Mouse (Mus musculus): ENCODE measurements around the gene Mtmr4.

The Mtmr4 gene

DNA sequence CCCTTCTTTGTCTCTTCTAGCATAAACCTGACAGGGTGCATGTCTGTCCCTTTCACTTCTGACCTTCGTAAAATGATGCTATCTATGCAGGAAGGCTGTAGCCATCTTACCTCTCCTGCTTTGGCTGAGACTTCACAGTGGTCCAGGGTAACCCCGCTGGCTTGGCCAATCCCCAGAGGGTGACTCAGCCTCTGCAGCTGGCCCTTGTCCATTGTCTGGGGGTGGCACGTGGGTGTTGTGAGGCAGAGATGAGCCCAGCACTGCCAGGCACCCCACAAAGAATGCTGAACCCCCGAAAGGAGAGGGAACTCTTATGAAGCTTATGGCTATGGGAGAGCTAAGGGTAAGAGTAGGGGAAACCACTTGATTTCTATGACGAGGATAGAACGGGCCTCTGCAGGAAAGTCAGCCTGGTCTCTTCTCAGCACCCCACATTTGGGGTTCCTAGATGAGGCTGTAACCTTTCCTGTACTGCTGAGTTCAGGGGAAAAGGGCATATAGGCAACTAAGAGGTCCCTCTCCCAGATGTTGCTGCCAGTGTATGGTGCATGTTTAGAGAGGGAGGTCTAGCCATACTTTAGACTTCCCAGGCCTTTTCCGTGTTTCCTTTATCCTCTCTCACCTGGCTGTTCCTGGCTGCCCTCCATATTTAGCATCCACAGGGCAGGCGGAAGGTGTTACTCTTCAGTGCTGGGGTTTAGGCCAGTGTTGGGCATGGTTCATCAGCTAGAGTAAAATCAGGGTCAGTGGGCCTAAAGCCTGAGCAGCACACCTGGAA, 9.8 kb upstream of the Mtmr4 start:
- DNase-seq, result peak; percentile 92

DNA sequence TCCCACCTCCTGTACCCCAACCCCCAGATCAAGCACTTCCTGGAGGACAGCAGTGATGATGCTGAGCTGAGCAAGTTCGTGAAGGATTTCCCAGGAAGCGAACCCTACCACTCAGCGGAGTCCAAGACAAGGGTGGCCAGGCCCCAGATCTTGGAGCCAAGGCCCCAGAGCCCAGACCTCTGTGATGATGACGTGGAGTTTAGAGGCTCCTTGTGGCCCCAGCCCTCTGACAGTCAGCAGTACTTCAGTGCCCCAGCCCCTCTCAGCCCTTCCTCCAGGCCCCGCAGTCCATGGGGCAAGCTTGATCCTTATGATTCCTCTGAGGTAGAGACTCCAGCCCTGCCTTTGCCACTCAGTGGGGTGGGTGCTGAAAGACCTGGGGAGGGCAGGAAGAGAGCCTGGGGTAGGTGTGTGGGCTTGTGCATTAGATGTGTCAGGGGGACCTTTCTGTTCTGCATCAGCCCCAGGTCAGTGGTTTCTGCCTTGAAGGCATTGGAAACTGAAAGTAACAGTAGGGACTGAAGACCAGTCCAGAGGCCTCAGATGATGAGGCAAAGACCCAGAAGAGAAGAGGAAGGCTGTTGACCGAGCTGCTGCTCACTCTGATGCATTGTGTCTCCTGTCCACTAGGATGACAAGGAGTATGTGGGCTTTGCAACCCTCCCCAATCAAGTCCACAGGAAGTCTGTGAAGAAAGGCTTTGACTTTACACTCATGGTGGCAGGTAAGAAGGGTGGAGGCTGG, 8.5 kb upstream of the Mtmr4 start:
- peak; percentile 93 for DNase-seq

DNA sequence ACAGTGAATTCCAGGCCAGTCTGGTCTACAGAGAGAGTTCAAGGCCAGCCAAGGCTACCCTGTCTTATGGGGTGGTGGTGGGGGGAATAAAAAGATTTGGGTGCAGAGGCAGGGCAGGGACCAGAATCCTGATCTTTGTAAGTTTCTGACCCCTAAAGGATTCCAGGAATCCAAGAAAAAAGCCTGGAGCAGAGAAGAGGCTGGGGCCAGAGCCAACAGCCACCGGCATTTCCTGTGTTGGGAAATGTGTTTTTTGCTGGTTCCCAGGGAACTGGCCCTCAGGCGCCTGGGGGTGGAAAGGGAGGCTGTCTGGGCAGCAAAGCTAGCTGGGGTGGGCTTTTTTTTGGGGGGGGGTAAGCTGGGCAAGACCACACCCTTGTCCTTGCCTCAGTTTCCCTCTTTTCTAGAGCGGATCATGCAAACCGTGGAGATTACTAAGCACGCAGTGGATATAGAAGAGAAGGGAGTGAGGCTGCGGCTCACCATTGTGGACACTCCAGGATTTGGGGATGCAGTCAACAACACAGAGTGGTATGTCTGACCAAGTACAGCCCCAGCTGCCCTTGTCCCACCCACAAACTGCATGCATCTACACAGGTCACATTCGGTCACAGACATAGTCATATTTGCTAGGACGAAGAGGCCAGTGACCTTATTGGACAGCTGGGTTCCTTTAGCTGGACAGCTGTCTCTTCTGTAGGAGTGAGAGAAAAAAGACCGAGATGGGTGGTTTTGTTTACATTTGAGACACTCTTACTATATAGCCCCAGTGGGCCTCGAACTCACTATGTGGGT, 7.1 kb upstream of the Mtmr4 start:
- DNase-seq, result peak; percentile 98

DNA sequence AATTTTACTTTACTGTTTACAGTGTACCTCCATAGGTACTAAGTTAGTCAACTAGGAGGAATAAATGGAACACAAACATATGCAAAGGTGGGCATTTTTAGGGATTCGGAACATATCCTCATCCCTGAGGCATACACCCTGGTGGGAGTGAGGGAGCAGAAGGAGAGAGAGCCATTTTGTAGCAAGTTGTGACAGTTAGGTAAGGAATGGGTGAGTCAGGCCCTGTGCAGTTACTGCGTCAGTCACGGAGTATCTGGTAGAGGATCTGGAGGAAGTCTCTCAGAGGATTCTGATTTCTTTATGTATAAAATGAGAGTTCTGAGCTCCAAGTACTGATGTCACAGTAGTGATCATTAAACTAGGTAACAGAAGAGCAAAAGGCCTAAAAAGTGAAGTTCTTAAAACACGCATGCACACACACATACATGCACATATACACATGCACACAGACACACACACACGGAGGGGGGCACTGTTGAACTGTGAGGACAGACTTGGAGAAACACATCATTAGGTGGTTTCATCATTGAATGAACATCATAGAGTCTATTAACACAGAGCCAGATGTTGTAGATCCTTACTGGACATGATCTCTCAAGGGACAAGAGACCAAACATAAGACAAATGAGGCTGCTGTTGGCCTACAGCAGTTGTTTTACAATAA, 4.6 kb upstream of the Mtmr4 start:
- no peak for DNase-seq

DNA sequence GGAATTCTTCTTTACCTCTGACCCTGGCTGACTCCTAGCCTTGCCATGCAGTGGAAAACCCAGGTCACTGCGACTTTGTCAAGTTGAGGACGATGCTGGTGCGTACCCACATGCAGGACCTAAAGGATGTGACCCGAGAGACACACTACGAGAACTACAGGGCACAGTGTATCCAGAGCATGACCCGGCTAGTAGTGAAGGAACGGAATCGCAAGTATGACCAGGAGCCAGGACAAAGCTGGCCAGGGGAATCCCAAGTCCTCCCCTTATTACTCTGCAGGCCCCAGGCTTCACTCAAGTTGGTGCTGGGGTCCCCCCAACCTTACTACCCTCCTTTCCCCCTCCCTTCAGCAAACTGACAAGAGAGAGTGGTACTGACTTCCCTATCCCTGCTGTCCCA, 2.4 kb upstream of the Mtmr4 start:
- peak; percentile 92 for DNase-seq

DNA sequence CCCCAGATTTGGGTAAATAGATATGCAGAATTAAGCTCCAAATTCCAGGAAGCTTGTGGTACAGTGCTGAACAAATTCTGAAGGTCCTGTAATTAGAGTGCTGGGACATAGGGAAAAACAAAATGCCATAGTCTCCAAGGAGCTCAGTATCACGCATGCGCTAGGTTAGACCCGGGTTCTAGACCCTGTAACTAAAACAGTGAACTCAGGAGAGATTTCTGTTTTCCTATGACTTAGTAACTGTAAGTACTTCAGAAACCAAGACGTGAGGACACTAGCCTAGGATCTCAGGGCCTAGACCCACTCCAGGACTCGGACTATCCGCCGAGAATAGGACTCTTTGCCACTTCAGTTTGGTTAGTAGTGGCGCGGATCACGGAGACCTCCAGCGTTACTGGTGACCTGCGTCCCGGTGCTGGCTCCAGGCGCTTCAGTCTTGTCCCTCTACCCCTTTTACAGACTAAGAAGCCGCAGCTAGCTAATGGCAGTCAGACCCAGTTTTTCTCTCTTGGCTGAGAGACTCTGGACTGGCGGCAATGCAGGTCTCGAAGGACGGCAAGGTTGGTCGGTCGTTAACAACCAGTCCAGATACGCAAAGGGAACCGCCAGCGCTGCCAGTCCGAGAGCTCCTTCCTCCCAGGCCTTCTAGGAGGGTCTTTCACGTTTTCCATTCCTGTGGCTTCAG, 979 bp upstream of the Mtmr4 start:
- peak; percentile 95 for DNase-seq

DNA sequence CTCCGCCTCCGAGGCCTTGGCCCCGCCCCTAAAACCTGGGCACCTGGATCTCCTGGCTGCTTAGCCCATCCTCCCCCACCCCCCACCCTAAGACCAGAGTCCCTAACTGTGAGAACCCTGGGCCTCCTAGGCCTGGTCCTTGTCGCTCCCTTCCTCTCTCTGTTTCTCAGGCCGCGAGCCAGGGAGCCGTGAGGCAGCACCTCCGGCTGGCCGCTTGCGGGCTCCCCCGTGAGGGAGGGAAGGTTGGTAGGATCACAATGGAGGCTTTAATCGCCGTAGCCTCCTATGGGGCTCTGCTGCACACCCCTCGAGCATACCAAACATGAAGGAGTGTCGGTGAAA, 363 bp downstream of the Mtmr4 start:
- no peak for DNase-seq

DNA sequence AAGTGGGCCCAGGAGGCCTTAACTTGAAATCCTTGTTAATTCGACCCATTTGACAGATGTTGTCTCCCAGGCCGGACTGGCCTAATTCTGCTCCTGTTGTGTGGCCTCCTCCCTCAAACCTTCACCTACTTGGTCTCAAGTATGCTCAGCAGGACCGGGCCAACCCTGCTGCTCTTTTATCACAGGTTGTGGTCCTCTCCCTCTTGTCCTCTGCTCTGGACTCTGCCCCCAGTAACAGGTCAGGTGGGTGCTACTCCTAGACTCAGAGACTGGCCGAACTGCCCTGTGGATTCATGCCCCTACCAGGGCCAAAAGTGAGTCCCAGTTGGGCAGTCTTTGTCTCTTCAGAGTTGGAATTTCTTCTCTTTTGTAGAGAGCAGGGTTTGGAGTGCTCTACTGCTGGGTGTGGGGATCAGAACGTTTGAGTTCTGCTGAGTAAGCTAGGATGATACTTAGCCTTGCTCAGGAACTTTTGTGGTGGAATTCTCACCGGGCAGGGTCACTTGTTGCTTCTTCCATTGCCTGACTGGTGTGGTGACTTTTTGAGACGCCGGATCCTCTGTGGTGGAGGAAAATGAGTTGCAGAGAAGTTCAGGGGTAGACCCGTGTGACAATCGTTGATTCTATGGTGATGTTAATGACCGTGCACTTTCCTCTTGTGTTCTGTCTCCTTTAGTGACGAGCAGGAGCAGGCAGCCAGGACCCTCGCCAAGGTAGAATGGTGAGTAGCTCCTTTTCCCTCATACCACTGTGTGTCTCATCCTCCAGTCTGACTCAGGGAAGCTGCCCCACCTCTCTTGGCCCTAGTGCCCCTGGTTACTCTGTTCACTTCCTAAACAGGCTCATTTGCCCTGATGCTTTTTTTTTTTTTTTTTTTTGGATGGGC, 994 bp downstream of the Mtmr4 start:
- DNase-seq, result peak; percentile 95

DNA sequence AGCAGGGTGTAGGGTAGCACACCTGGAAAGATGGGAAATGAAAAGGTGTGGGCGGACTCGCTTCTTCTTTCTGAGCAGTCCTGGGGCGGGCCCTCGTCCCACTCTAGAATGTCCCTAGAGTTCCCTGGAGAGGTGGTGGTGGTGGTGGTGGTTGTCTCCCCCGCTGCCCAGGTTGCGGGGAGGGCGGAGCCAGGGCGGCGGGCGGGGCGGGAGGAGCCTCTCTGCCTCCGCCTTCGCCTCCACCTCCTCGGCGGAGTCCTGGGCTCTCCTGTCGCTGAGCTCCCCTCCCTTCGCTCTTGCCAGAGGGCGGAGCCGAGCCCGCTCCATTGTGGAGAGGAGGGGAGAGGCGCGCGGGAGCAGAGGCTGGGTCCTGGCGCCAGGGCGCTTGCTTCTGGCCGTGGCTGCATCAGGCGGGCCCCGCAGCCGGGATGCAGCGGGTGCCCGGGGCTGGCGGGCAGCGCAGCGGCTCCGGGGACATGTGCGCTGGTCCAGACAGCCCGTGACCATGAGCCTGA, 3.4 kb downstream of the Mtmr4 start:
- peak; percentile 99 for DNase-seq

DNA sequence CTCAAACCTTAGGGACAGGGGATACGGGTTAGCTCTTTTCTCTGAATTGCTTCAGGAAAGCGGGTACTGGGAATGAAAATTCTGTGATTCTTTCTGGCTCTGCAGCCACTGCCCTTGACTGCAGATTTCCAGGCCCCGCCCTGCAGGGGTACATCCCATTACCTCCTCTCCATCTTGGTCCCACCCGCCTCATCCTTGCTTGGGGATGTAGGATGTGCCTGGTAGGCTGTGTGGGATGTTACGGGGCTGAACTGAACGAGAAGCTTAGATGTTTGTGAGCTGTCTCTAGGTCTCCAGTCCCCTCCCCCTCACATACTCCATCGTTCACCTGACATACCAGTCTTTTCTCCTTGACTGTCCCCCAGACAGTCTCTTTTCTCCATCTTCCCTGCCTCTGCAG, 4.0 kb downstream of the Mtmr4 start:
- DNase-seq, result peak; percentile 92

DNA sequence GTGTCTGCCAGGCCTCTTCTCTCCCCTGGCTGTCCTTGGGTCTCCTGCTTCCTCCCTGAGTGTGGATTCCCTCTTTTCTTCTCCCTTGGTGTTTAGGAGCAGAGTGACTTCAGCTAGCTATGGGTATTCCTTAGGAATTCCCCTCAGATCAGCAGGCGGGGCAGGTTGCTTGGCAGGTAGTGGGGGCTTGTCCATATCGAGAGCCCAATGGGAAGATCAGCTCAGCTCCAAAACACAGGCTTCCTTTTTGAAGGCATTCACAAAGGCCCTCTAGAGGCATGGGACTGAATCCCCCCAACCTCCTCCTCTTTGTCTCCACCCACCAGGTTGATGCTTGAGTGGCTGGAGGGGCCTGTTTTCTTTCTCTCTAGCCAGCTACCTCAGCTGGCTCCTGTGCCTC, 4.5 kb downstream of the Mtmr4 start:
- DNase-seq, result peak; percentile 89

DNA sequence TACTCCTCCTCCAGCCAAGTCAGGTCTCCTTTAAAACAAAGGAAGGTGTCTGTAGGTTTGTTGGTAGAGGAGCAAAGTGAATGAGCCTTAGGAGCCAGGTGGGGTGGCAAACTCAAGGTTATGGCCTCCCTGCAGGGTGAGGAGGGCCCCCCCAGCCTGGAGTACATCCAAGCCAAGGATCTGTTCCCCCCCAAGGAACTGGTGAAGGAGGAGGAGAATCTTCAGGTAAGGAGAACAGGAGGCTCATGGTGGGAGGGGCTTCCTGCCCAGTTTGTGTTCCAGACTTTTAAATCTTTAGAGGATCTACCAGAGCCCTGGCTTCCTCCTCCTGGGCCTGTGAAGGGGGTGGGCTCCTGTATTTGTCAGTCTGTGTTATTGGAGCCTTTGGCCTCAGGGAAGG, 5.1 kb downstream of the Mtmr4 start:
- DNase-seq, result peak; percentile 88

DNA sequence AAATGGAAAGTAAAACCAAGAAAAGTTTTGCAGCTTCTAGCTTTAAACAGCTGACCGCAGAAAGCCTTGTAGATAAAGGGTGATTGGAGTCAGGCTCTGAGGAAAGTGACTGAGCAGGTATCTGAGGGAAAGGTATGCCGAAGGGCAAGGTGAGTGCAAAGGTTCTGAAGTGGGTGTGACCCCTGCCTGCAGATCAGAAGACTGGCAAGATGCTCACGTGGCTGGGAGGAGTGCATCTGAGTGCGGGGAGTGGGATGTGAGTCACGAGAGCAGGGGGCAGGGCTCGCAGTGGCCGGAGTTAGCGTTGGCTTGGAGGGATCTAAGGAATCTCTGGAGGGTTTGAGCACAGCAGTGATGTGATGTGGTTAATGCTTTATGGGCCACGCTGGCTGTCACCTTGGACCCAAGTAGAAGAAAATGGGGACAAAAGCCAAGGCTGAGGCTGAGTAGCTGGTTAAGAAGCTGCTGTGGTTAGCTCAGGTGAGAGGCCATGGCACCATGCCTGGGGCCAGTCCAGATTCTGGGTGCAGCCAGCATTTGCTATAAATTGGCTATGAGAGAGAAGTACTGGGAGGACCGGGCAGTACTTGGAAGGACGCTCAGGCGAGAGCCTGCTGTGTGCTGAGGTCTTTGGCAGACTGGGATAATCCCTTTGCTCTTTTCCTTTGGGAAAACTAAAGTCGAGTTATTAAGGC, 7.6 kb downstream of the Mtmr4 start:
- DNase-seq, result peak; percentile 85

DNA sequence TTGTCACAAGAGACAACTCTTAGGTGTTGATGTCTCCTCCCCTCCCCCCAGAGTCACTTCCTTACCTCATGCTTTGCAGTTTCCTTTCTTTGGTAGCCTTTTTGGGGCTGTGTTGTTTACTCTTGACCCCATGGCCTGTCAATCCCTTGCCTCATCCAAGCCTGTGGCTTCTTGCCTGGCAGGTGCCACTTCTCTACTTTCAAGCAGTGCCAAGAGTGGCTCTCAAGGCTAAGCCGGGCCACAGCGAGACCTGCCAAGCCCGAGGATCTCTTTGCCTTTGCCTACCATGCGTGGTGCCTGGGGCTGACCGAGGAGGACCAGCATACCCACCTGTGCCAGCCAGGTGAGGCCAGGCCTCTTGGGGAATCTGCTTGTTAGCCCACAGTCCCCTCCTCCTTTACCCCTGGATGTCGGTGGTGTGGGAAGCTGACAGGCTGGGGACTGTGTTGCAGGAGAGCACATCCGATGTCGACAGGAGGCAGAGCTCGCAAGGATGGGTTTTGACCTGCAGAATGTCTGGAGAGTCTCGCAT, 8.4 kb downstream of the Mtmr4 start:
- peak; percentile 89 for DNase-seq

DNA sequence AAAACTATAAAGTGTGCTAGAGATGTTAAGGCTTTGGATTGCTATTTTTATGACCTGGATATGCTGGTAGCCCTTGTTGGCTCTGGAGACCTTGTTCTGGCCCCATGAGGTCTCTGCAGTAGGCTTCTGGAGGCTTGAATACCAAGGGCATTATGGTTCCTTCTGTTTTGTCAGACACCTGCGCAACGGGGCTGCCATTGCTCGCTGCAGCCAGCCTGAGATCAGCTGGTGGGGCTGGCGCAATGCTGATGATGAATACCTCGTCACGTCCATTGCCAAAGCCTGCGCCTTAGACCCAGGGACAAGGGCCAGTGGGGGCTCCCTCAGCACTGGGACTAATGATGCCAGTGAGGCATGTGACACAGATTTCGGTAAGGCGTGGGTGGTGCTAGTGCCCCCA, 10.3 kb downstream of the Mtmr4 start:
- DNase-seq, result peak; percentile 85

DNA sequence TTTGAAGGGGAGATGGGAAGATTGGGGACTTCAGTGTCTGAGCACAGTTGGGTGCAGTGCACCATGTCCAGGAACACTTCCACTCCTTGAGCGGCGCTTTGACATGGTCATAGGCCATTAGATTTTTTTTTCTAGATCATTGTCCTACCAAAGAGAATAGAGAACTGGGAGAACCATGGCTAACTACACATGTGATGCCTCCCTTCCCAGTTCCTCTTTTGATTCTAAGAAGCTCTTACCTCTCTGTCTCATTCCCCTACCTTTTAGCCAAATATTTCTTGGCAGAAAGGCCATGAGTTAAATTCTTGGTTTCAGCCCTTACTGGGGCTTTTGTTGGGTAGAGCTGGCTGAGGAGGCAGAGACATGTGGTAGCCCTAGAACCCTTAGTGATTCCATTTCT, 11.6 kb downstream of the Mtmr4 start:
- DNase-seq, result no peak

DNA sequence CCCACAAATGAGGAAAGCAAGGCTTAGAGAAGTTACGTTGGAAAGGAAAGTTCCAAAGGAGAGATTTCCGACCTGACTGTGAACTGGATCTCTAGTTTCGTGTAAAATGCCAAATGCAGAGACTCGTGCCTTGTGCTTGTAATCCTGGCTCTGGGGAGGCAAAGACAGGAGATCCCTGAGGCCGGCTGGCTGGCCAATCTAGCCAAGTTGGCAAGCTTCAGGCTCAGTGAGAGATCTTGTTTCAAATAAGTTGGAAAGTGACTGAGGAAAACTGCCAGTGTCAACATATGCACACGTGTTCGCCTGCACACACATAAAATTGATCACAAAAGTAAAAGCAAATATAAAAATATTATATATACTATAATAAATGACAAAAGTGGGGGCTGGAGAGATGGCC, 17.3 kb downstream of the Mtmr4 start:
- DNase-seq, result peak; percentile 91

DNA sequence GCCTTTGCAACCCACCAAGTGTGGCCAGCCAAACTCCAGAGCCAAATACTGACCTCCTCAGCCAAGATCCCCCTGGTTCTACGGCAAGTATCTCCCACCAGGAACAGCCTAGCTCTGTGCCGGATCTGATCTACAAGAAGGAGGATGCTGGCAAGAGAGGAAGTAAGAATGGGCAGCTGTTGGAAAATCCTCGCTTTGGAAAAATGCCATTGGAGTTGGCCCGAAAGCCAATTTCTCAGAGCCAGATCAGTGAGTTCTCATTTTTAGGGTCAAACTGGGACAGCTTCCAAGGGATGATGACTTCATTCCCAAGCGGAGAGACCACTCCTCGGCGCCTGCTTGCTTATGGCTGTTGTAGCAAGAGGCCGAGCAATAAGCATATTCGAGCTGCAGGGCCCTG, 19.6 kb downstream of the Mtmr4 start:
- DNase-seq, result peak; percentile 88

DNA sequence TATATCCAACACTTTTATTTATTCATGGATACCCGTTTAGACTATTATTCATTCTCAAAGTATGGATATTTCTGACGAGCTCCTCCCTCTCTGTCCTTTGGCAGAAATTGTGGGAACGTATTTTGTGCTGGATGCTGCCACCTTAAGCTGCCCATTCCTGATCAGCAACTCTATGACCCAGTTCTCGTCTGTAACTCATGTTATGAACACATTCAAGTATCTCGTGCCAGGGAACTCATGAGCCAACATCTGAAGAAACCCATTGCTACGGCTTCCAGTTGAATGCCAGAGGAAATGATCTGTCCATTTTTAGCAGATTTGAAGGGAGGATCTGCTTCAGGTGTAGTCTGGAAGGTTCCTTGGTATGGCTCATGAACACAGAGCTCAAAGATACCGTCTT, 22.0 kb downstream of the Mtmr4 start:
- DNase-seq, result no peak

DNA sequence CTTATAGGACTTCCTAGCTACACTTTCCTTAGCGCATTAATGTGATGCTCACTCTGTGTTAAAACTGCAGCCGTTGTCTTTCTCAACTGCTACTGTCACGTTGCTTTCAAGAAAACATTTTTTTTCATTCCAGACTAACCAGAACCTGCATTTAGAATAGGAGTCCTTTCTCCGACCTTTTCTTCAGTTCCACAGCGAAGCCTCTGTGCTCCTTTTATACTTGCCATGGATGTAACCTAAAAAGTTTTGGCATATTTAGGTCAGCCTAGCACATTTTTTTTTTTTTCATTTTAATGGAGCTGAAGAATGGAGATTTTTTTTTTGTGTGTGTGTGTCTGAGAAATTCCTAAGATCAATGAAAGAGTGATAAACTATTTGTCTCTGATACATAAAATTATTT, 23.6 kb downstream of the Mtmr4 start:
- no peak for DNase-seq
